Mouse (Mus musculus) midbrain, embryonic 12.5 days (tissue): Measurements from ENCODE around the gene Slc25a41. TPM values are rescaled to one million over a fixed set of nuclear protein-coding genes. Genes with fewer than 3 reads are reported as not detected.

ENCODE experiments used
- ATAC-seq: fragments of 200-750 bp; cut with Nextera tagmentation; 2 replicates; pipeline ENCODE4 v1.8.0; 2017; ENCODE audit warnings: low read depth, moderate TSS enrichment, moderate library complexity; ENCODE audit not compliant: low FRiP score
- H3K27ac ChIP-seq: fragments of 300-500 bp; sonication (generic); replicated peaks from 2 replicates; pipeline ENCODE4 v1.5.1; 2016; ENCODE audit warnings: mild to moderate bottlenecking
- H3K27me3 ChIP-seq: fragments of 300-500 bp; sonication (generic); 2 replicates; pipeline ENCODE4 v1.6.1; 2016; ENCODE audit warnings: mild to moderate bottlenecking
- H3K36me3 ChIP-seq: fragments of 300-500 bp; sonication (generic); 2 replicates; pipeline ENCODE4 v1.6.1; 2016
- H3K4me1 ChIP-seq: fragments of 300-500 bp; sonication (generic); 2 replicates; pipeline ENCODE4 v1.6.1; 2016
- H3K4me2 ChIP-seq: fragments of 300-500 bp; sonication (generic); replicated peaks from 2 replicates; pipeline ENCODE4 v1.6.1; 2016; ENCODE audit warnings: mild to moderate bottlenecking, moderate library complexity
- H3K4me3 ChIP-seq: fragments of 300-500 bp; sonication (generic); 2 replicates; pipeline ENCODE4 v1.5.1; 2016; ENCODE audit warnings: mild to moderate bottlenecking
- H3K9ac ChIP-seq: fragments of 300-500 bp; sonication (generic); replicated peaks from 2 replicates; pipeline ENCODE4 v1.6.1; 2016; ENCODE audit warnings: mild to moderate bottlenecking, moderate library complexity
- H3K9me3 ChIP-seq: fragments of 300-500 bp; sonication (generic); 2 replicates; pipeline ENCODE4 v1.6.1; 2016; ENCODE audit warnings: mild to moderate bottlenecking
- WGBS: fragments of 180-500 bp; shearing (Covaris S2); methylation state at CpG from one replicate; pipeline ENCODE4 v1.1.7; 2016; 5-methylcytosine and 5-hydroxymethylcytosine counted together
- polyA plus RNA-seq: library from polyadenylated mRNA; unstranded; fragments of >200 nt; fragmentation: Nextera tagmentation; extraction: Ambion mirVana; gene quantifications from 2 replicates; pipeline ENCODE4 v1.2.1, GENCODE M21; 2016

Gene Slc25a41
- polyA plus RNA-seq, 1 experiment from 2014 or later = 0.19 TPM

DNA sequence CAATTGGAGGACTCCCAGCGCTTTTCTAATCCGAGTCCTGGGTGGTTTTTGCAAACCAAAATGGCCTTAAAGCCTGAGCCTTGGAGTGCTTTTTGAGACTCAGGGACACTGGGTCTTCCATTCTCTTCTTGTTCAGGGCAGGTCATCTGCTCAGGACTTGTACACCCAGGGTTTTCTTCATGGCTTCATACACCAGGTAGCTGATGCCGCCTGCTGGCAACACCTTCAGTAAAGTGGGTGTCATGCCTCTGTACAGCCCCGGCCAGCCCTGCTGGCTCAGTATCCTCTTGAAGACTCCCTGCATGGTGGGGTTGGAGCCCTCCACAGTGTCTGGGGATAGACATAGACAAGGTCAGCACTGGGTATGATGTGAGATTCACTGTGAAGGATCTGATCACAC is 8.6 kb downstream of the Slc25a41 start:
- WGBS = 80% methylated on average over 4 of the region's 4 CpGs
- no peak overlapping the region for H3K9ac ChIP-seq
- H3K27me3 ChIP-seq = peaks cover 8% of the 10 kb centered on the region
- peak overlapping the region; percentile 99; the same call in 1 of the 2 replicates for H3K4me3 ChIP-seq
- H3K4me2 ChIP-seq = no peak overlapping the region
- 0 out of 2 replicates have a peak overlapping the region, but pooled peaks have one; percentile 87 for H3K27ac ChIP-seq
- H3K4me1 ChIP-seq = peaks cover 26% of the 10 kb centered on the region
- H3K36me3 ChIP-seq = peaks cover 14% of the 10 kb centered on the region
- H3K9me3 ChIP-seq = no peaks in the 10 kb centered on the region
- ATAC-seq = no peak

DNA sequence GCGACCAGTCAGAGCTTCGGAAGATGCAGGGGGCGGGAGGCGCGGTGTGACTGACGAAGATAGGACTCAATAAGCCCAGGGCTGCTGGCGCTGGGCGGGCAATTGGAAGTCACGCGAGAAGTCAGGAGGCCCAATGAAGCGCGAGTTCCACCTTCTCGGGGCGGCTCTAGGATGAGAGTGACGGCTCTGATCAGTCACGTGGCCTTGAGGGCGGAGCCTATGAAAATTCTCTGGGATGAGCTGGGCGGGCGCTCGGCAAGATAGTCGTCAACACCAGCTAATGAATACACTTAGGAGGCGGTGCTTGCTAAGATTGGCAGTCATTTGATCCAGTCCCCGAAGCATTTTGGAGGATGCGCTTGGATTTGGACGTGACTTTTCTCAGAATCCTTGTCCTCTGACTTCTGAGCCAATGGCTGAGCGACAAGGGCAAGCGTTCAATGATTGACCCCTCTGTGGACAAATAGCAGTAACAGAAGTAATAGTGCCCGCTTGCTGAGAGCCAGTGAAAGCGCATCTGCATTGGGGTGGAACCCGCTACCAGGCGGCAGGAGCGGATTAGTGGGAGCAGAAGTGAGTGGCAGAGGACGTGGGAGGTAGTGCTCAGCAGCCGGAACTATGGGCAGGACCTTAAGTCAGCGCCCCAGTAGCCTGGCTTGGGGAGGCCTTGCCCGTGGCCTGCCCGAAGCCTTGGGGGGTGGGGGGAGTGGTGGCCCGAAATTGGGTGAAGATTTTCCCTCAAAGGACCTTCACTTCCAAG is 9.6 kb downstream of the Slc25a41 start:
- peak; percentile 98 for ATAC-seq
- H3K27ac ChIP-seq = peak overlapping the region; percentile 87
- H3K9ac ChIP-seq = no peak overlapping the region; the same call in 1 of the 2 replicates

DNA sequence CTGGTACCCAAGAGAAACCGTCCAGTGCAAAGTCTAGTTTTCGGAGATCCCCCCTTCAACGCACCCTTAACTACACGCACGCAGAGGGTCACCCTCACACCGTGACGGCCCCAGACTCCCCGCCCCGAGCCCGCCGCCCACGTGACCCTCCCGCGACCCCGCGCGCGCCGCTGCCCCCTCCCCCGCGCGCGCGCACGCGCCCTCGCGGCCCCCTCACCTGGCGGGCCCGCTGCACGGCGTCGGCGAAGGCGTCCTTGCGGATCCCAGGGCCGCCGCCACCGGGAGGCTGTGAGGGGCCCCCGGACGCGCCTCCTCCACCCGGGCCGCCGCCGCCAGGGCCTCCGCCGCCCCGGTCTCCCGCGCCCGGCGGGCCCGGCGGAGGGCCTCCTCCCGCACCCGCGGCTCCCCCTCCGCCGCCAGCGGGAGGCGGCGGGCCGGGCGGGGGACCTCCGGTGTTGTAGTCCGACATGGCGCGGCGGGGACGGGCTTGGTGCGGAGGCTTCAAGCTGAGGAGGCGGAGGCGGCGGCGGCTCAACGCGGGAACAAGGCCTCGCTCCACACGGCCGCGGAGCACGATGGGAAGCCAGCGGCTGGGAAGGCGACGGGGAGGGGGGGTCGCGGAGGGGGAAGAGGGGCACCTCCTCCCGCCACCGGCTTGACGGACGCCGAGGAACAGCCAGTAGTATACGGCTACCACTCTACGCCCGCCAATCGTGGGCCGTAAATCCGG is 10.4 kb downstream of the Slc25a41 start, which contains the start of gene Khsrp:
Khsrp (minus strand) TSS at position 592 of the 730 bp plus-strand sequence.
- Histone ChIP-seq H3K4me1 (peaks cover 26% of the 10 kb centered on the region), H3K9ac (peak within 1 kb of the TSS; percentile 100), H3K36me3 (peaks cover 31% of the 10 kb centered on the region), H3K9me3 (no peaks in the 10 kb centered on the region), H3K4me2 (peak within 1 kb of the TSS; percentile 96), H3K27ac (peak within 1 kb of the TSS; percentile 94), H3K4me3 (peak within 1 kb of the TSS; percentile 99), H3K27me3 (peaks cover 4% of the 10 kb centered on the region; the same call in 1 of the 2 replicates)
- peak; percentile 0; the same call in 1 of the 2 replicates for ATAC-seq
- WGBS = under 1% methylated on average over 75 of the region's 99 CpGs

More for the DNA sequence above, 9.6 kb downstream of the Slc25a41 start:
- H3K4me2 ChIP-seq = peak overlapping the region; percentile 55
- no peaks in the 10 kb centered on the region for H3K9me3 ChIP-seq
- H3K36me3 ChIP-seq = peaks cover 24% of the 10 kb centered on the region
- H3K4me3 ChIP-seq = peak overlapping the region; percentile 99
- WGBS = under 1% methylated on average over 38 of the region's 38 CpGs
- H3K27me3 ChIP-seq = peaks cover 4% of the 10 kb centered on the region; the same call in 1 of the 2 replicates
- H3K4me1 ChIP-seq = peaks cover 26% of the 10 kb centered on the region

- Histone ChIP-seq H3K36me3 (peaks cover 45% of the 10 kb centered on the region), H3K27me3 (0 out of 2 replicates have a peak, but pooled peaks cover 1% of the 10 kb centered on the region), H3K27ac (no peak overlapping the region), H3K4me3 (peak overlapping the region; percentile 99), H3K9me3 (no peaks in the 10 kb centered on the region), H3K4me1 (peaks cover 26% of the 10 kb centered on the region), H3K4me2 (peak overlapping the region; percentile 96), H3K9ac (peak overlapping the region; percentile 100)
- WGBS = 60% methylated on average over 8 of the region's 8 CpGs
- no peak for ATAC-seq
Measured at GRCm38 (mm10) chr17:57029691-57030090, 11.8 kb downstream of the Slc25a41 start.

- peaks cover 67% of the 10 kb centered on the region for H3K36me3 ChIP-seq
- no peak overlapping the region for H3K27ac ChIP-seq
- H3K4me3 ChIP-seq = no peak overlapping the region
- H3K4me2 ChIP-seq = no peak overlapping the region
- H3K27me3 ChIP-seq = no peaks in the 10 kb centered on the region
- no peaks in the 10 kb centered on the region for H3K9me3 ChIP-seq
- no peak overlapping the region for H3K9ac ChIP-seq
- 92% methylated on average over 4 of the region's 4 CpGs for WGBS
- peaks cover 20% of the 10 kb centered on the region for H3K4me1 ChIP-seq
- ATAC-seq = no peak
Measured at GRCm38 (mm10) chr17:57027471-57027870, 14.0 kb downstream of the Slc25a41 start.

DNA sequence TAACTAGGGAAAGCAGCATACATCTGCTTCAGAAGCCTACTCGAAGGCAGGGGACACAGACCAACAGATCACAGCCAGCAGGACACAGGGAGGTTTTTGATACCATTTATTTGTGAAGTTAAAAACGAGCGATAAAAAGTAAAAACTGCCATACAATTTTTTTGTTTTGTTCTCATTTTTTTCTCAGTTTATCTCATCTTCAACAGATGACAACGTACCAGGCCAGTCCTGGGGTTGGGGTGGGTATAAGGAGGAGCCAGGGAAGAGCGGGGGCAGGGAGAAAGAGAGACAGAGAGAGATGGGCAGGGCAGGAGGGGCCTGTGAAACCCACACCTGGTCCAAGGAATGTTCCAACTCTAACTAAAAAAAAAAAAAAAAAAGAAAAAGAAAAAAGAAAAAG is 20.5 kb downstream of the Slc25a41 start:
- Histone ChIP-seq H3K36me3 (peaks cover 64% of the 10 kb centered on the region), H3K4me3 (no peak overlapping the region), H3K27me3 (no peaks in the 10 kb centered on the region), H3K9ac (no peak overlapping the region), H3K9me3 (no peaks in the 10 kb centered on the region), H3K27ac (no peak overlapping the region), H3K4me1 (no peaks in the 10 kb centered on the region), H3K4me2 (no peak overlapping the region)
- 93% methylated on average over 5 of the region's 5 CpGs for WGBS
- ATAC-seq = no peak

DNA sequence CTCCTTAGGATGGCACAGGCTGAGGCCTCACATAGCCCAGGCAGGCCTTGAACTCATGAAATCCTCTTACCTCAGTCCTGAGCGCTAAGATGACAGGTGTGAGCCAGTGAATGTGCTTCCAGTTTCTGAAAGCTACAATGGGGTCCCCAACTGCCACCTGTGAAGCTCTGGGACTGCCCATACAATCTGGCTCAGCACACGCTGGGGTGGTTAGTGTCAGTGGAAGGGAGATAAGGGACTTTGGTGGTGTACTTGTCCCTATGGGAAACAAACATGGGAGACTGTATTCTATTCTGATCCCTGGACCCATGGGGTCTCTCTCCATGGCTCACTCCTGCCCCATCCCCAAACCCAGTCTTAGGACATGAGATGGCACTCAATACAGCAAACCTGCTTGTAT is 21.8 kb downstream of the Slc25a41 start:
- H3K36me3 ChIP-seq = peaks cover 51% of the 10 kb centered on the region
- 86% methylated on average over 2 of the region's 2 CpGs for WGBS
- no peak overlapping the region for H3K4me2 ChIP-seq
- no peak for ATAC-seq
- no peak overlapping the region for H3K9ac ChIP-seq
- no peak overlapping the region for H3K4me3 ChIP-seq
- no peaks in the 10 kb centered on the region for H3K27me3 ChIP-seq
- no peaks in the 10 kb centered on the region for H3K4me1 ChIP-seq
- H3K9me3 ChIP-seq = no peaks in the 10 kb centered on the region
- H3K27ac ChIP-seq = no peak overlapping the region

GRCm38 (mm10) chr17:57012245-57012795 is 29.1 kb downstream of the Slc25a41 start:
- peaks cover 18% of the 10 kb centered on the region for H3K36me3 ChIP-seq
- no peak for ATAC-seq
- peaks cover 17% of the 10 kb centered on the region for H3K4me1 ChIP-seq
- peak overlapping the region; percentile 77; the same call in 1 of the 2 replicates for H3K9ac ChIP-seq
- H3K9me3 ChIP-seq = no peaks in the 10 kb centered on the region
- 0 out of 2 replicates have a peak, but pooled peaks cover 3% of the 10 kb centered on the region for H3K27me3 ChIP-seq
- peak overlapping the region; percentile 68 for H3K4me2 ChIP-seq
- 73% methylated on average over 13 of the region's 13 CpGs for WGBS
- H3K4me3 ChIP-seq = peak overlapping the region; percentile 75
- H3K27ac ChIP-seq = peak overlapping the region; percentile 93

DNA sequence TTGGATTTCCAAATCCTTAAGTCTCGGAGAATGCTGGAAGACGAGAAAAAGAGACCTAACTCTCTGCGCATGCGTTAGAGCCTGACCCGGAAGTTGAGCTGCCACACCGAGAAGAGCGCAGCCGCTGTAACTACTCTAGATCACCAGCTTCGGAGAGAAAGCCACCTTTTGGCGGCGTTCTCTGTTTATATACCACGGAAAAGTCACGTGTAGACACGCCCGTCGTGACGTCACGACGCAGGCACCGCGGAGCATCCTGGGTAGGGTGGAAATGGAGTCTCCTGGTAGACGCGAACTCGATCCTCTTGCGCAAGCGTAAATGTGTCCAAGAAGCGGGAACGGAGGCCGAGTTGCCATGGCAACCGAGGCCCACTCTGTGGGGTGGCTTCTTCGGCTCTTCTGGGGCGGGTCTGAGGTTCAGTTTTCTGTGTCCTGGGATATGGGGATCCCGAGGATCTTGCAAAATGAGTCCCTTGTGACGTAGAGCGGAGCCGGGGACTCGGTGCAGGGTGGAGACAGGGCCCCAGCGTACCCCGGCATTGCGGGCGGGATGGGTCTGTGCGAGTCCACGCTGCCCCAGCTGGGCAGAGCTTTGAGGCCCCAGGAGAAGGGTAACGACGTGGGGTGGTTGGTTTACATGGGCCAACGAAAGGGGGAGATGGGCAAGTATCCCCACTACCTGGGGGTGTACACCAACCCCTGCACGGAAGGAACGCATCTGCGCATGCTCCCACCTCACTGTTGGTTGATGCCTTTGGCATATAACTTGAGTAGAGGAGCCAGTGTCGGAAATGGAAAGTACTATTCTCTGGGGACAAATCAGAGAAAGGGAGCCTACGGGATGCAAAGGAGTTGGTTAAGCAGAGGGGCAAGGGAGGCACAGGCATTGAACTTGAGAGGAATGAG is 30.0 kb downstream of the Slc25a41 start, which contains the start of the genes Gtf2f1 and Gm17949:
Gtf2f1 (minus strand) TSS at position 53 of the 906 bp plus-strand sequence.
Gm17949 (plus strand) TSS at position 234 of the 906 bp plus-strand sequence.
- 1% methylated on average over 51 of the region's 51 CpGs for WGBS
- peaks cover 26% of the 10 kb centered on the region for H3K36me3 ChIP-seq

GRCm38 (mm10) chr17:57010911-57011235 is 30.6 kb downstream of the Slc25a41 start:
- Histone ChIP-seq H3K9me3 (no peaks in the 10 kb centered on the region), H3K4me1 (peaks cover 17% of the 10 kb centered on the region), H3K9ac (peak overlapping the region; percentile 82), H3K4me3 (peak overlapping the region; percentile 75), H3K27me3 (0 out of 2 replicates have a peak, but pooled peaks cover 3% of the 10 kb centered on the region), H3K36me3 (peaks cover 32% of the 10 kb centered on the region), H3K4me2 (peak overlapping the region; percentile 92), H3K27ac (peak overlapping the region; percentile 66)
- peak; percentile 59 for ATAC-seq
- under 1% methylated on average over 19 of the region's 19 CpGs for WGBS

More for the DNA sequence above, 30.0 kb downstream of the Slc25a41 start, which contains the start of the genes Gtf2f1 and Gm17949:
- Histone ChIP-seq H3K4me3 (peak within 1 kb of the TSS; percentile 75), H3K4me1 (peaks cover 17% of the 10 kb centered on the region), H3K4me2 (peak within 1 kb of the TSS; percentile 92), H3K9me3 (no peaks in the 10 kb centered on the region), H3K9ac (peak within 1 kb of the TSS; percentile 82), H3K27ac (peak within 1 kb of the TSS; percentile 93), H3K27me3 (0 out of 2 replicates have a peak, but pooled peaks cover 3% of the 10 kb centered on the region)
- peak; percentile 94 for ATAC-seq
